Mouse (Mus musculus) bone marrow, adult 2 months (tissue): Measurements from ENCODE around the gene Ankrd2.

ENCODE experiments used
- CTCF ChIP-seq: fragments of 200-500 bp; IDR thresholded peaks from 2 replicates; pipeline ENCODE4 v1.5.1; 2011; ENCODE audit warnings: low read length, control low read depth; ENCODE audit not compliant: control insufficient read depth, insufficient read depth
- POLR2A ChIP-seq: fragments of 200-500 bp; IDR thresholded peaks from 2 replicates; pipeline ENCODE4 v1.6.1; 2011; ENCODE audit warnings: low read depth, mild to moderate bottlenecking, control low read depth, low read length, borderline replicate concordance; ENCODE audit not compliant: control insufficient read depth

- TF ChIP-seq CTCF: no peak
- no peak for TF ChIP-seq POLR2A
Observed at GRCm38 (mm10) chr19:42036357-42036756, 557 bp downstream of the Ankrd2 start.
